Mouse (Mus musculus) thymus, adult 2 months (tissue): ENCODE results near the gene Atxn1. TPM values are rescaled to one million over a fixed set of nuclear protein-coding genes. Genes with fewer than 3 reads are reported as not detected.

ENCODE experiments used
- DNase-seq: peaks from one replicate; pipeline ENCODE4 v3.0.0; 2021
- H3K27ac ChIP-seq: fragments of 200-500 bp; 2 replicates; pipeline ENCODE4 v1.5.1; 2012; ENCODE audit warnings: low read length, control low read depth; ENCODE audit not compliant: control insufficient read depth, insufficient read depth
- H3K27me3 ChIP-seq: fragments of 200-500 bp; 2 replicates; pipeline ENCODE4 v1.6.1; 2012; ENCODE audit warnings: mild to moderate bottlenecking, low read length, moderate library complexity, mixed read lengths; ENCODE audit not compliant: control insufficient read depth, insufficient read depth
- H3K36me3 ChIP-seq: fragments of 200-500 bp; 2 replicates; pipeline ENCODE4 v1.6.1; 2012; ENCODE audit warnings: mild to moderate bottlenecking, low read length, moderate library complexity; ENCODE audit not compliant: control insufficient read depth, insufficient read depth
- H3K4me1 ChIP-seq: fragments of 200-500 bp; replicated peaks from 2 replicates; pipeline ENCODE4 v1.6.1; 2012; ENCODE audit warnings: low read length; ENCODE audit not compliant: control insufficient read depth, insufficient read depth
- H3K4me3 ChIP-seq: fragments of 200-500 bp; 2 replicates; pipeline ENCODE4 v1.5.1; 2012; ENCODE audit warnings: mild to moderate bottlenecking, low read length, control low read depth, moderate library complexity; ENCODE audit not compliant: control insufficient read depth, insufficient read depth
- CTCF ChIP-seq: fragments of 200-500 bp; IDR thresholded peaks from 2 replicates; pipeline ENCODE4 v1.5.1; 2012; ENCODE audit warnings: mild to moderate bottlenecking, control low read depth, low read length, moderate library complexity, borderline replicate concordance; ENCODE audit not compliant: control insufficient read depth, poor library complexity, insufficient read depth; ENCODE audit errors: extremely low read depth
- POLR2A ChIP-seq: fragments of 200-500 bp; IDR thresholded peaks from 2 replicates; pipeline ENCODE4 v1.6.1; 2012; ENCODE audit warnings: mild to moderate bottlenecking, low read length, control low read depth, moderate library complexity; ENCODE audit not compliant: control insufficient read depth, poor library complexity, insufficient read depth; ENCODE audit errors: extremely low read depth
- WGBS: fragments of 180-500 bp; shearing (Covaris S2); methylation state at CpG from one replicate; pipeline ENCODE4 v1.1.7; 2018; 5-methylcytosine and 5-hydroxymethylcytosine counted together
- polyA plus RNA-seq: library from polyadenylated mRNA; depleted of rRNA; stranded (reverse); fragments of >200 nt; gene quantifications from 2 replicates; pipeline ENCODE4 v1.2.3, GENCODE M21; 2012

Atxn1 gene
- polyA plus RNA-seq, 1 experiment, result 13.5 TPM

DNA sequence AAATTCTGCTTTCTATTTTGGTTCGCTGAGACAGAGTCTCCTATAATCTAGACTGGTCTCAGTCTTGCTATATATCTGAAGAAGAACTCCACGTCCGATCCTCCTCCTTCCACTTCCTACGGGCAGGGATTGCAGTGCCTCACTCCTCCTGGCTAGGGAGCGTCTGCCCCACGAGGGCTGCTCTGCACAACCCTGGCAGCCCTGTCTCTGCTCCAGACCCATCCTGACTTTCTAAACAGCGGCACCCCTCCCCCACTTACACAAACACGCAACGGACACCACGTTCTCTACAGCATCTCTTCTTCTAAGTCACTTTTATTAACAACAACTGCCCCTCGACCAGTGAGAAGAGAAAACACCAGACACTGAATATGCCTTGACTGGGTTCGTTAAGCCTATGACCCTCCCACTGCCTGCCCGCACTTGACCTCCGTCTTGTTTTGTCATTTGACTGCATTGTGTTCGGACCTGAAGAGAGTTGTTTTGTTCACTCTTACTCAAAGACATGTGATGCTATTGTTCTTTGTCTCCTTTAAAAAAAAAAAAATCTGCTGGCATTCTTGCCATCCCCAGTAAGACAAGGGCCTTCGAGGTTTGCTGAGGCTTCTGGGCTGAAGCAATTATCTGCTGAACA lies 154.9 kb downstream of the Atxn1 start:
- Histone ChIP-seq H3K27me3 (no peaks in the 10 kb centered on the region), H3K4me1 (no peaks in the 10 kb centered on the region), H3K4me3 (no peak overlapping the region), H3K36me3 (no peaks in the 10 kb centered on the region), H3K27ac (no peak overlapping the region)
- TF ChIP-seq POLR2A (no peak), CTCF (no peak)
- no peak for DNase-seq
- WGBS, result 95% methylated on average over 16 of the region's 16 CpGs

DNA sequence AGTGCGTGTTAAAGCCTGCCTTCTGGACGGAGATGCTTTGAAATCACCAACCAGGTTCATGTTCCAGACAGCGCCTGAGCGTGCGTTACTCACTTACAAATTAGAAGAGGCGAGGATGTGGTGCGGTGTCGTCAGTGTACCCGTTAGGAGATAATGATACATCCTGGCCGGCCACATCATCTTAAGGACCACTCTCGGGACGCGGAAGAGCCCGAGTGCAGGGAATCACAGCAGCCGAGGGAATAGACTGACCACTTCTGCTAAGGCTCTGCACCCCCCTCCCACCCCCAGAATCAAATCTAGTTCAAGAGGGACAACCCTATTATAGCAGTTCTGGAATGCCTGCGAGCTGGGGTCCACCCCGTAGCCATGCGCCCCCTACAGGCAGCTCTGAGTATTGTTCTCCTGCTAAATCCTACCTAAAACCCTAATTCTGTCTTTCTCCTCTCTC lies 157.2 kb downstream of the Atxn1 start:
- H3K4me1 ChIP-seq, result no peaks in the 10 kb centered on the region
- no peak overlapping the region for H3K4me3 ChIP-seq
- H3K27ac ChIP-seq, result no peak overlapping the region
- DNase-seq, result peak; percentile 44
- WGBS, result 84% methylated on average over 18 of the region's 18 CpGs
- TF ChIP-seq CTCF, result peak; percentile 73; the same call in 1 of the 2 replicates
- no peak for TF ChIP-seq POLR2A
- H3K36me3 ChIP-seq, result no peaks in the 10 kb centered on the region
- H3K27me3 ChIP-seq, result no peaks in the 10 kb centered on the region

DNA sequence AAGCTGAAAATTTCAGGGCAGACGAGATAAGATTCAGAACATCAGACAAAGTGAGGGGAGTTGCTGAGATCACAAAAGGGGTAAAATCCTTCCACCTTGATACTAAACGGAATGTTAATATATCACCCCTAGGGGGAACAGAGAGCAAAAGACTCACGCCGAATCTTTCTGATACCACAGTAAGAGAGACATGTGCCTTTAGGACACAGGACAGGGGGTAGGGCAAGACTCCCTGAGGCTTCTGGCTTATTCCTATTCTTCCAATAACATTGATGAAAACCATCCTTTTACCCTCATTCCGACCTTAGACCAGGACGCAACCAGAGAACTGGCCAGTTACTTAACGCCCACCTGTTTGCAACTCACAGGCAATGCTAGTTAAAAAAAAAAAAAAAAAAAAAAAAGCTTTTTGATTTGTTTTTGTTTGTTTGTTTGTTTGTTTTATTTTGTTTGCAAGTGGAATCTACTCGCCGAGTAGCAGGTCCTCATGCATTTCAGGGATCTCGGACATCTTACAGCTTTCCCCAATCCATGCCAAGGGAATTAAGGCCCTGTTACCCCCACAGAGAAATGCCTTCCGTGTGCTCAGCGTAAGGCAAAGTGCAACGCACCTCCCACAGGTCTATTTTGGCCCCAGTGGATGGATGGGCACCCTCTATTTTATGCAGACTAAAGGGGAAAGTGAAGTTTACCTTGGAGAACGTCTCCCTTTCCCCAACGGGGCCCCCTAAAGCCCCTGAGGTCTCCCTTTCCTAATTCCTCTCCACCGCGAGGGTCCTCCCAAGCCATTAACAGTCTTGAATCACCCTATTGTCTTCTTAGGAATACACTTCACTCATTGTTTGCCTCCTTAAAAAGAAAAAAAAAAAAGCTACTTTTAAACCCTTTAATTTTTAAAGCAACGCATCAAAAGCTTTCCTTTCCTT lies 157.9 kb downstream of the Atxn1 start:
- WGBS, result 91% methylated on average over 18 of the region's 18 CpGs
- no peak for TF ChIP-seq POLR2A
- TF ChIP-seq CTCF, result no peak
- DNase-seq, result no peak
- Histone ChIP-seq H3K4me1 (no peaks in the 10 kb centered on the region), H3K27me3 (no peaks in the 10 kb centered on the region), H3K4me3 (no peak overlapping the region), H3K27ac (no peak overlapping the region), H3K36me3 (no peaks in the 10 kb centered on the region)

DNA sequence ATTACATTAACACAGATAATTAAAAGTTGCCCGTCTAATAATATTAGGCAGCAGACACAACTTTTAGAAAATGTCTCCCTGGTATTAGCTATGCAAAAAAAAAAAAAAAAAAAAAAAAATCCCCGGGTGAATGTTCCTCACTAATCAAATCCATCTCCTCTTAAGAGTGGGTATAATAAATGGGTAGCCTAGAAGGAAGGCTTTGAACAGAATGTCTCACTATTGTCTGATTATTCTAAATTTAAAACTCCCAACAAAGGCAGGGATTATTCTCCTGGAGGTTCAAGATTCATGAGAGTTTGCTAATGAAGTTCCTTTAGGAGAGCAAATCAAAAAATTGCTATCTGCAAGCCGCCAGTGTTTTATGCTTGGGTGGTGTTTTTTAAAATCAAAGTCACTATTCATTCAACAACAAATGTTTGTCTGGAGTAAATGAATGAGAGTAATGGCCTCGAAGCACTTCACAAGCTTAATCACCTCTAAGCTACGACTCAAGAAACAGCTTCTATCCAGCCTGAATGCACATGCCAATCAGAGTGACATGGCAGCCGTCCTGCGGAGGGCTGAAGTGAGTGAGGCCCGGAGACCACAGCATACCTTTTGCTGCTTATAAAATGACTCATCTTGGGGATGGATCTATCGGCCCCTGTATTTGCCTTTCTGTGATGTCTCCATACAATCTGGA lies 158.8 kb downstream of the Atxn1 start:
- no peak for DNase-seq

DNA sequence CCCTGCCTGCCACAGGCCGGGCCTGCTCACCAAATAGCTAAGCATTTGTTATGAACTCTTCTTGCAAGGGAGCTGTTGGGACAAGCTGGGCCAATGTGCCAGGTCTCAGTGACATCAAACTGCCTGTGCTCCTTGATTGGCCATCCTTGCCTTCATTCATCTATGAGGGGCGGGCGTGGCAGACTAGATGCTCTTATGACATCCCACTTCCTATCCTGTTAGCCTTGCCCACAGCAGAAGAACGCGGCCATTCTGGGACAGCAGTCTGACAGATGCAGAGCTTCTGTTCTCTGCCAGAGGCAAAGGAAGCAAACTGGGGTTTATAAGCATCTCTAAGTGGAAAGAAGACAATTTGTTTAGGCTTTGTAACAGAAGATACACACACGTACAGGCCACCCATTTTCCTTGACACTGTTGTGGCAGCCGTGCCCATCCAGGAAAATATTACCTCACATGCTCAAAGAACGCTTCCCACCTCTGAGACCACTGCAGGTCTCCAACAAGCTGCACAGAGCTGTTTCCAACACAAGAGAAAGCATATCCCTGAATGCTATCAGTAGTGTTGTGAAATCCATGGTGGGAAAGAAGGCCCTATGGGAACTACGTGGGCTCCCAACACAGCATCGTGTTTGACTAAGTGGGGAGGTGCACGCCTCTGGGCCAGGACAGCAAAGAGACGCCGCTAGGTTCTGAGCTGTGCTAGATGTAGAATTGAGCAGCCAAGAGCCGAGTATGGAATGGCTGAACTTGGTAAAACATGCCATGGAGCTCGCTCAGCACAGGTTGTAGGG lies 162.0 kb downstream of the Atxn1 start:
- WGBS, result 93% methylated on average over 15 of the region's 15 CpGs
- no peak for TF ChIP-seq CTCF
- TF ChIP-seq POLR2A, result no peak
- H3K36me3 ChIP-seq, result no peaks in the 10 kb centered on the region

More for the DNA sequence above, 158.8 kb downstream of the Atxn1 start:
- TF ChIP-seq CTCF, result no peak
- no peak for TF ChIP-seq POLR2A
- WGBS, result 94% methylated on average over 9 of the region's 9 CpGs
- no peaks in the 10 kb centered on the region for H3K27me3 ChIP-seq
- H3K27ac ChIP-seq, result no peak overlapping the region
- no peak overlapping the region for H3K4me3 ChIP-seq
- H3K36me3 ChIP-seq, result no peaks in the 10 kb centered on the region
- H3K4me1 ChIP-seq, result no peaks in the 10 kb centered on the region

More for the DNA sequence above, 162.0 kb downstream of the Atxn1 start:
- H3K4me3 ChIP-seq, result no peak overlapping the region
- no peaks in the 10 kb centered on the region for H3K4me1 ChIP-seq
- no peak for DNase-seq
- no peaks in the 10 kb centered on the region for H3K27me3 ChIP-seq
- H3K27ac ChIP-seq, result no peak overlapping the region
